ENCODE assay signal across 17 mouse cellular contexts in genomic region chr1:110724900-110725299, GRCm38 (mm10).
"Had no signal": no experiment of that assay in that cellular context is flagged by ENCODE, and none has a peak within 500 bp of the region (broad histone marks: within the 10 kb centered on the region; RNA-seq: fewer than 3 reads in every experiment).

No protein-coding gene starts in this region.

- H3K27ac ChIP-seq: neural tube, embryonic 12.5 days; neural tube, embryonic 13.5 days; neural tube, embryonic 15.5 days; stomach, embryonic 15.5 days; stomach, postnatal 0 days had no signal

- H3K36me3 ChIP-seq: neural tube, embryonic 12.5 days; neural tube, embryonic 13.5 days; neural tube, embryonic 15.5 days; stomach, embryonic 15.5 days had no signal

- H3K27me3 ChIP-seq: neural tube, embryonic 12.5 days; neural tube, embryonic 13.5 days; neural tube, embryonic 15.5 days; stomach, embryonic 15.5 days had no signal

- DNase-seq: retina, postnatal 1 day; right cerebral cortex, adult 18-20 months; right cerebral cortex, postnatal 14 days; right cerebral cortex, postnatal 25 days; right cerebral cortex, postnatal 4 days; spleen, adult 18-20 months; thymus, adult 18-20 months; thymus, adult 2 months; thymus, postnatal 14 days; thymus, postnatal 25 days; thymus, postnatal 36 days; thymus, postnatal 4 days had no signal

- H3K4me3 ChIP-seq: neural tube, embryonic 12.5 days; neural tube, embryonic 13.5 days; neural tube, embryonic 15.5 days; stomach, embryonic 15.5 days had no signal

- H3K4me1 ChIP-seq: neural tube, embryonic 12.5 days; neural tube, embryonic 13.5 days; neural tube, embryonic 15.5 days; stomach, embryonic 15.5 days had no signal

- H3K9me3 ChIP-seq: neural tube, embryonic 12.5 days; neural tube, embryonic 13.5 days; neural tube, embryonic 15.5 days; stomach, embryonic 15.5 days had no signal
